Mouse (Mus musculus): ENCODE measurements at regions not wholly inside any gene's neighbourhood (a gene's known extent, or its start where the extent isn't known, plus 50 kb on each side); places are given as distances from the start of the nearest gene placed in this dataset.

- Histone ChIP-seq H3K27me3 (ENCODE audit: control insufficient read depth, insufficient read depth, low read length) (no peaks in the 10 kb centered on the region), H3K4me2 (no peak overlapping the region), H3K4me3 (ENCODE audit: low read depth, low read length) (no peak overlapping the region), H3K36me3 (ENCODE audit: control insufficient read depth, insufficient read depth, low read length) (no peaks in the 10 kb centered on the region), H3K9ac (ENCODE audit: low read length) (no peak overlapping the region), H3K27ac (ENCODE audit: low read depth, low read length) (no peak overlapping the region), H3K9me3 (ENCODE audit: control insufficient read depth, low read length) (no peaks in the 10 kb centered on the region), H3K4me1 (ENCODE audit: control insufficient read depth, insufficient read depth, low read length) (no peaks in the 10 kb centered on the region)
- DNase-seq (ENCODE audit: low spot score, missing footprints), result no peak
- ATAC-seq (ENCODE audit: low FRiP score), result no peak
- WGBS, result 41% methylated on average over 3 of the region's 3 CpGs
These were observed 131.8 kb upstream of the Cxcr4 start for GRCm38 (mm10) chr1:128723843-128724242.

GRCm38 (mm10) chr1:128722061-128722471 lies 130.0 kb upstream of the Cxcr4 start:
- DNase-seq (ENCODE audit: low spot score, missing footprints), result no peak
- Histone ChIP-seq H3K4me1 (ENCODE audit: control insufficient read depth, insufficient read depth, low read length) (no peaks in the 10 kb centered on the region), H3K9me3 (ENCODE audit: control insufficient read depth, low read length) (no peaks in the 10 kb centered on the region), H3K36me3 (ENCODE audit: control insufficient read depth, insufficient read depth, low read length) (no peaks in the 10 kb centered on the region), H3K27ac (ENCODE audit: low read depth, low read length) (no peak overlapping the region), H3K27me3 (ENCODE audit: control insufficient read depth, insufficient read depth, low read length) (no peaks in the 10 kb centered on the region), H3K4me2 (no peak overlapping the region), H3K9ac (ENCODE audit: low read length) (no peak overlapping the region), H3K4me3 (ENCODE audit: low read depth, low read length) (no peak overlapping the region)
- no peak for ATAC-seq (ENCODE audit: low FRiP score)
- WGBS, result 81% methylated on average over 2 of the region's 2 CpGs

DNA sequence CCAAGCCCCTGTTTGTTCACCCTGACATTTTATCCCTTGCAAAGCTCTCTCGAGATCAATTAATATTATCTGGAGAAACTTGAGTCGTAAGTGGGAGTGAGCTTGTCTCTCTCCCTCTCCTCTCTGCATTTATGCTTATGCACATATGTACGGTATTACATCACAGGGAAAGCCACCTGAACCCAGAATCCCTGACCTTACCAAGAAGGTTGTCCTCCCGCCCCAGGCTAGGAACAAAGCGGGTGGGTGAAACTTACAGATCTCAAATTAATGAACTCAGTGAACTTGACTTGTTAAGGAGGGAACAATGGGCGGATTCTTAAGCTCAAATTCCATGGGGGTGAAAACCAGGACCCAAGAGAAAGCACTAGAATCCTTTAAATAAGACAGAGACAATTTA lies 122.8 kb upstream of the Cxcr4 start:
- no peak for DNase-seq (ENCODE audit: low spot score, missing footprints)
- Histone ChIP-seq H3K9me3 (ENCODE audit: control insufficient read depth, low read length) (no peaks in the 10 kb centered on the region), H3K4me2 (no peak overlapping the region), H3K36me3 (ENCODE audit: control insufficient read depth, insufficient read depth, low read length) (no peaks in the 10 kb centered on the region), H3K4me1 (ENCODE audit: control insufficient read depth, insufficient read depth, low read length) (no peaks in the 10 kb centered on the region), H3K4me3 (ENCODE audit: low read depth, low read length) (no peak overlapping the region), H3K9ac (ENCODE audit: low read length) (no peak overlapping the region), H3K27ac (ENCODE audit: low read depth, low read length) (no peak overlapping the region), H3K27me3 (ENCODE audit: control insufficient read depth, insufficient read depth, low read length) (no peaks in the 10 kb centered on the region)
- WGBS, result 73% methylated on average over 6 of the region's 6 CpGs
- no peak for ATAC-seq (ENCODE audit: low FRiP score)

GRCm38 (mm10) chr1:128712876-128713275 lies 120.8 kb upstream of the Cxcr4 start:
- no peaks in the 10 kb centered on the region for H3K27me3 ChIP-seq (ENCODE audit: control insufficient read depth, insufficient read depth, low read length)
- H3K9me3 ChIP-seq (ENCODE audit: control insufficient read depth, low read length), result no peaks in the 10 kb centered on the region
- no peak overlapping the region for H3K4me2 ChIP-seq
- no peak overlapping the region for H3K9ac ChIP-seq (ENCODE audit: low read length)
- no peak overlapping the region for H3K4me3 ChIP-seq (ENCODE audit: low read depth, low read length)
- ATAC-seq (ENCODE audit: low FRiP score) (no peak), DNase-seq (ENCODE audit: low spot score, missing footprints) (no peak)
- WGBS, result 81% methylated on average over 7 of the region's 7 CpGs
- H3K27ac ChIP-seq (ENCODE audit: low read depth, low read length), result no peak overlapping the region
- H3K4me1 ChIP-seq (ENCODE audit: control insufficient read depth, insufficient read depth, low read length), result no peaks in the 10 kb centered on the region
- H3K36me3 ChIP-seq (ENCODE audit: control insufficient read depth, insufficient read depth, low read length), result no peaks in the 10 kb centered on the region

DNA sequence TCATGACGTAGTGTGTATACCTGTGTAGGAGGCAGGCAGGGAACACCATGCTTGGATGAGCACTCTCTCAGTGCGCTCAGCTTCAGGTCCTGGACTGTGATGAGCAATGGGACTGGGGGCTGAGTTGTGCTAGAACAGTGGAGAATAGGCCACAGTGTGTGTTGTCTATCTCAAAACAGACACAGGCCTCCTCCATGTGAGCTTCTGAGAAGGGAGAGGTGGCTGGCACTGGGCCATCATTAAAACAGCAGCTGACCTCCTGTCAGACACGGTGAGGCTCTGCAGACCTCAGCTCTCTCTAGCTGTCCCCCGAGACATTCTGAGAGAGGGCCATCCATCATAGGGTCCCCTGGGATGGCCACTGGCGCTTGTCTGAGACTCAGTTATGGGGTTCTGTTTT lies 119.0 kb upstream of the Cxcr4 start:
- 0 out of 2 replicates have a peak, but pooled peaks have one; percentile 26 for ATAC-seq (ENCODE audit: low FRiP score)
- H3K27ac ChIP-seq (ENCODE audit: low read depth, low read length), result no peak overlapping the region

GRCm38 (mm10) chr1:128707747-128708146 lies 115.7 kb upstream of the Cxcr4 start:
- Histone ChIP-seq H3K36me3 (ENCODE audit: control insufficient read depth, insufficient read depth, low read length) (no peaks in the 10 kb centered on the region), H3K4me1 (ENCODE audit: control insufficient read depth, insufficient read depth, low read length) (no peaks in the 10 kb centered on the region), H3K9ac (ENCODE audit: low read length) (no peak overlapping the region), H3K9me3 (ENCODE audit: control insufficient read depth, low read length) (no peaks in the 10 kb centered on the region), H3K4me2 (no peak overlapping the region), H3K27me3 (ENCODE audit: control insufficient read depth, insufficient read depth, low read length) (no peaks in the 10 kb centered on the region), H3K4me3 (ENCODE audit: low read depth, low read length) (no peak overlapping the region), H3K27ac (ENCODE audit: low read depth, low read length) (no peak overlapping the region)
- no peak for ATAC-seq (ENCODE audit: low FRiP score)
- DNase-seq (ENCODE audit: low spot score, missing footprints), result no peak
- 96% methylated on average over 6 of the region's 6 CpGs for WGBS

More for the DNA sequence above, 119.0 kb upstream of the Cxcr4 start:
- Histone ChIP-seq H3K4me3 (ENCODE audit: low read depth, low read length) (no peak overlapping the region), H3K4me2 (no peak overlapping the region), H3K9me3 (ENCODE audit: control insufficient read depth, low read length) (no peaks in the 10 kb centered on the region), H3K36me3 (ENCODE audit: control insufficient read depth, insufficient read depth, low read length) (no peaks in the 10 kb centered on the region), H3K9ac (ENCODE audit: low read length) (no peak overlapping the region), H3K27me3 (ENCODE audit: control insufficient read depth, insufficient read depth, low read length) (no peaks in the 10 kb centered on the region), H3K4me1 (ENCODE audit: control insufficient read depth, insufficient read depth, low read length) (no peaks in the 10 kb centered on the region)
- no peak for DNase-seq (ENCODE audit: low spot score, missing footprints)
- WGBS, result 84% methylated on average over 5 of the region's 5 CpGs

DNA sequence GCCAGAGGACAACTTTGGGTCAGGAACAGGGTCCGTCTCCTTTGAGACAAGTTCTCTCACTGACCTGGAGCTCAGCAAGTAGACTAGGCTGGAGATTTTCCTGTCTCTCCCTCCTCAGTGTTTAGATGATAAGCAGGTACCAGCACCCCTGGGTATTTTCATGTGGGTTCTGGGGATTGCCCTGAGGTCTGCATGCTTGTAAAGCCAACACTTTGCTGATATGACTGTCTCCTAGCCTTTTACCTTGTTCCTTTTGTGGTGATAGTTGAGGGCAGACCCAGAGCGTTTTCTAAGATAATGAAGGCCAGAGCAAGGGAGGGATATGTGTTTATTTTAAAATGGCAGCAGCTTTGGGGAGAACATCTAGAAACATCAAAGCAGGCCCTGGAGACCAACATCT lies 114.1 kb upstream of the Cxcr4 start:
- 84% methylated on average over 2 of the region's 2 CpGs for WGBS
- Histone ChIP-seq H3K4me1 (ENCODE audit: control insufficient read depth, insufficient read depth, low read length) (no peaks in the 10 kb centered on the region), H3K4me3 (ENCODE audit: low read depth, low read length) (no peak overlapping the region), H3K27me3 (ENCODE audit: control insufficient read depth, insufficient read depth, low read length) (no peaks in the 10 kb centered on the region), H3K9ac (ENCODE audit: low read length) (no peak overlapping the region), H3K9me3 (ENCODE audit: control insufficient read depth, low read length) (no peaks in the 10 kb centered on the region), H3K27ac (ENCODE audit: low read depth, low read length) (no peak overlapping the region), H3K4me2 (no peak overlapping the region), H3K36me3 (ENCODE audit: control insufficient read depth, insufficient read depth, low read length) (no peaks in the 10 kb centered on the region)
- ATAC-seq (ENCODE audit: low FRiP score), result no peak
- DNase-seq (ENCODE audit: low spot score, missing footprints), result no peak

GRCm38 (mm10) chr1:128705071-128705503 lies 113.0 kb upstream of the Cxcr4 start:
- 76% methylated on average over 3 of the region's 3 CpGs for WGBS
- ATAC-seq (ENCODE audit: low FRiP score), result no peak

DNA sequence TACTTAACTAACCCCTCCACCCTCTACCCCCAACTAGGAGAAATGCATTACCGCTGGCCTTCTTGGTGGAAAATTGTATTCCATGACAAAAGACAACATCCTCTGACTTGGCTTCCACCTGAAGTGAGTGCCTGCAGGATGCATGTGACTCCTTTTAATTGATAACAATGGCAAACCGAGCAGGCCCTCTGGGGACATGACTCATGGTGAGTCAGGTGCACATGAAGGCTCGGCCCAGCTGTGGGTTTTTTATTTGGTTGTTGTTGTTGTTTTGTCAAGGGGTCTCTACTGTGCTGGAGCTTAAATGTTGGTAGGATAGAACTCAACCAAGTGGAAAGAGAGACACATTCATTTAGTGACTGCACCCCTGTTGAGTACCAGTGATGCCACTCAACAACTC lies 109.2 kb upstream of the Cxcr4 start:
- Histone ChIP-seq H3K4me2 (no peak overlapping the region), H3K9me3 (ENCODE audit: control insufficient read depth, low read length) (no peaks in the 10 kb centered on the region), H3K36me3 (ENCODE audit: control insufficient read depth, insufficient read depth, low read length) (no peaks in the 10 kb centered on the region), H3K9ac (ENCODE audit: low read length) (no peak overlapping the region), H3K27ac (ENCODE audit: low read depth, low read length) (no peak overlapping the region), H3K4me1 (ENCODE audit: control insufficient read depth, insufficient read depth, low read length) (no peaks in the 10 kb centered on the region), H3K27me3 (ENCODE audit: control insufficient read depth, insufficient read depth, low read length) (no peaks in the 10 kb centered on the region), H3K4me3 (ENCODE audit: low read depth, low read length) (no peak overlapping the region)
- no peak for ATAC-seq (ENCODE audit: low FRiP score)
- DNase-seq (ENCODE audit: low spot score, missing footprints), result no peak
- 65% methylated on average over 3 of the region's 3 CpGs for WGBS

More at GRCm38 (mm10) chr1:128705071-128705503, 113.0 kb upstream of the Cxcr4 start:
- Histone ChIP-seq H3K36me3 (ENCODE audit: control insufficient read depth, insufficient read depth, low read length) (no peaks in the 10 kb centered on the region), H3K27me3 (ENCODE audit: control insufficient read depth, insufficient read depth, low read length) (no peaks in the 10 kb centered on the region), H3K4me2 (no peak overlapping the region), H3K4me1 (ENCODE audit: control insufficient read depth, insufficient read depth, low read length) (no peaks in the 10 kb centered on the region), H3K27ac (ENCODE audit: low read depth, low read length) (no peak overlapping the region), H3K9ac (ENCODE audit: low read length) (no peak overlapping the region), H3K4me3 (ENCODE audit: low read depth, low read length) (no peak overlapping the region), H3K9me3 (ENCODE audit: control insufficient read depth, low read length) (no peaks in the 10 kb centered on the region)
- no peak for DNase-seq (ENCODE audit: low spot score, missing footprints)

- Histone ChIP-seq H3K4me1 (ENCODE audit: control insufficient read depth, insufficient read depth, low read length) (no peaks in the 10 kb centered on the region), H3K4me2 (no peak overlapping the region), H3K36me3 (ENCODE audit: control insufficient read depth, insufficient read depth, low read length) (no peaks in the 10 kb centered on the region), H3K9me3 (ENCODE audit: control insufficient read depth, low read length) (no peaks in the 10 kb centered on the region), H3K27me3 (ENCODE audit: control insufficient read depth, insufficient read depth, low read length) (no peaks in the 10 kb centered on the region), H3K4me3 (ENCODE audit: low read depth, low read length) (no peak overlapping the region), H3K27ac (ENCODE audit: low read depth, low read length) (no peak overlapping the region), H3K9ac (ENCODE audit: low read length) (no peak overlapping the region)
- WGBS, result 89% methylated on average over 4 of the region's 4 CpGs
- DNase-seq (ENCODE audit: low spot score, missing footprints) (no peak), ATAC-seq (ENCODE audit: low FRiP score) (no peak)
These were observed 105.9 kb upstream of the Cxcr4 start for GRCm38 (mm10) chr1:128697962-128698361.

Measured in midbrain, embryonic 11.5 days (tissue).